Mouse (Mus musculus): ENCODE results near the gene Dmrtb1. TPM values are rescaled to one million over a fixed set of nuclear protein-coding genes. Genes with fewer than 3 reads are reported as not detected.

The Dmrtb1 gene
- polyA plus RNA-seq, 1 experiment from 2014 or later, result 20.4 TPM

DNA sequence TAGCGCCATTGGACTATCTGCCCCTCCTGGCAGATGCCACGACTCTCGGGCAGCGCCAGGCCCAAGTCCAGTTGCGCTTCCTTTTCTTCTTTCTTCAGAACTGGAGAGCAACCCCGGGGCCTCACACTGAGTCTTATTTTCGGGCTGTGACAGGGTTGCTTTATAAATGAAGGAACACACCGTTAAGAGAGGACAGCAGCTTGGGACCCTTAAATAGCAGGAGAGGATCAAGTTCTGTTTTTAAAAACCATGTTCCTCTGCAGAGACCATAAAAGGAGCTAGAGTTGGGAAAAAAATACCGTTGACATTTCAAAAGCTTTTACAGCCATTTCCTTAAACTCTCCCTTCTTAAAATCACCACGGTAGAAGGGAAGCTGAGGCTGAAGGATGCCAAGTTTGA is 8.4 kb downstream of the Dmrtb1 start:
- H3K9me3 ChIP-seq, result no peaks in the 10 kb centered on the region

GRCm38 (mm10) chr4:107674322-107674644 is 9.7 kb downstream of the Dmrtb1 start:
- peaks cover 11% of the 10 kb centered on the region for H3K4me1 ChIP-seq
- no peak overlapping the region for H3K9ac ChIP-seq (replicated peaks)
- ATAC-seq (replicated peaks), result peak; percentile 46; the same call in 1 of the 2 replicates
- no peaks in the 10 kb centered on the region for H3K27me3 ChIP-seq
- peak overlapping the region; percentile 92 for H3K27ac ChIP-seq (replicated peaks)
- H3K36me3 ChIP-seq, result no peaks in the 10 kb centered on the region
- WGBS, result 25% methylated on average over 5 of the region's 5 CpGs
- H3K9me3 ChIP-seq, result no peaks in the 10 kb centered on the region
- H3K4me2 ChIP-seq (replicated peaks), result peak overlapping the region; percentile 32
- H3K4me3 ChIP-seq, result no peak overlapping the region

More for the DNA sequence above, 8.4 kb downstream of the Dmrtb1 start:
- ATAC-seq (replicated peaks), result no peak
- no peaks in the 10 kb centered on the region for H3K27me3 ChIP-seq
- H3K4me2 ChIP-seq (replicated peaks), result no peak overlapping the region
- no peak overlapping the region for H3K9ac ChIP-seq (replicated peaks)
- no peaks in the 10 kb centered on the region for H3K36me3 ChIP-seq
- H3K27ac ChIP-seq (replicated peaks), result no peak overlapping the region
- no peak overlapping the region for H3K4me3 ChIP-seq
- 61% methylated on average over 10 of the region's 10 CpGs for WGBS
- H3K4me1 ChIP-seq, result peaks cover 23% of the 10 kb centered on the region

GRCm38 (mm10) chr4:107673638-107674321 is 10.2 kb downstream of the Dmrtb1 start:
- Histone ChIP-seq H3K9me3 (no peaks in the 10 kb centered on the region), H3K4me3 (peak overlapping the region; percentile 13; the same call in 1 of the 2 replicates), H3K36me3 (no peaks in the 10 kb centered on the region), H3K4me1 (peaks cover 11% of the 10 kb centered on the region), H3K27ac (replicated peaks) (peak overlapping the region; percentile 92), H3K9ac (replicated peaks) (peak overlapping the region; percentile 23), H3K27me3 (no peaks in the 10 kb centered on the region), H3K4me2 (replicated peaks) (peak overlapping the region; percentile 32)
- 13% methylated on average over 23 of the region's 23 CpGs for WGBS
- peak; percentile 95 for ATAC-seq (replicated peaks)

DNA sequence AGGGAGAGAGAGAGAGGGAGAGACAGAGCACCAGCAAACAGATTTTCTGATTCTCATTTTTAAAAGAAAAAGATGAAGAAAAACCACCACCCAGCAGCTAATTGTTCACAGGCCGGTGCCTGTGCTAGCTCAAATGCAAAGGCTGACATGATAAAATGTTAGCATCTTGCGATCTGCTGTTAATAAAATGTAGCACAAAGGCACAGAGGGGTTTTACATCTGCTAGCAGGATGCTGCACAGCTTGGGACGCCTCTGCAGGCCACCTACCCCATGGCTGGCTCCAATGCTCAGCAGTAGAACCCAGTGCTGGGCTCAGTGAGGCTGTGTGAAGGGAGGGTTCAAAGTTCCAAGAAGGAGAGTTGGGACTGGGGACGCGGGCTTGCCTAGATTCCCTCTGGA is 13.3 kb downstream of the Dmrtb1 start:
- H3K27me3 ChIP-seq, result no peaks in the 10 kb centered on the region

GRCm38 (mm10) chr4:107668514-107668913 is 15.5 kb downstream of the Dmrtb1 start:
- WGBS, result 95% methylated on average over 2 of the region's 2 CpGs
- H3K4me2 ChIP-seq (replicated peaks), result no peak overlapping the region

More for the DNA sequence above, 13.3 kb downstream of the Dmrtb1 start:
- Histone ChIP-seq H3K36me3 (no peaks in the 10 kb centered on the region), H3K4me1 (peaks cover 11% of the 10 kb centered on the region), H3K9ac (replicated peaks) (no peak overlapping the region), H3K4me2 (replicated peaks) (no peak overlapping the region), H3K27ac (replicated peaks) (no peak overlapping the region), H3K4me3 (no peak overlapping the region), H3K9me3 (no peaks in the 10 kb centered on the region)
- 73% methylated on average over 5 of the region's 5 CpGs for WGBS
- ATAC-seq (replicated peaks), result no peak

GRCm38 (mm10) chr4:107660649-107661048 is 23.4 kb downstream of the Dmrtb1 start:
- peak; percentile 63; the same call in 1 of the 2 replicates for ATAC-seq (replicated peaks)
- Histone ChIP-seq H3K4me2 (replicated peaks) (no peak overlapping the region), H3K9me3 (no peaks in the 10 kb centered on the region), H3K4me3 (no peak overlapping the region), H3K4me1 (no peaks in the 10 kb centered on the region), H3K36me3 (no peaks in the 10 kb centered on the region), H3K27me3 (no peaks in the 10 kb centered on the region), H3K27ac (replicated peaks) (no peak overlapping the region), H3K9ac (replicated peaks) (no peak overlapping the region)
- 68% methylated on average over 11 of the region's 11 CpGs for WGBS

More at GRCm38 (mm10) chr4:107668514-107668913, 15.5 kb downstream of the Dmrtb1 start:
- Histone ChIP-seq H3K9me3 (no peaks in the 10 kb centered on the region), H3K4me1 (peaks cover 3% of the 10 kb centered on the region), H3K4me3 (no peak overlapping the region), H3K9ac (replicated peaks) (no peak overlapping the region), H3K27ac (replicated peaks) (no peak overlapping the region), H3K27me3 (no peaks in the 10 kb centered on the region), H3K36me3 (no peaks in the 10 kb centered on the region)
- no peak for ATAC-seq (replicated peaks)

DNA sequence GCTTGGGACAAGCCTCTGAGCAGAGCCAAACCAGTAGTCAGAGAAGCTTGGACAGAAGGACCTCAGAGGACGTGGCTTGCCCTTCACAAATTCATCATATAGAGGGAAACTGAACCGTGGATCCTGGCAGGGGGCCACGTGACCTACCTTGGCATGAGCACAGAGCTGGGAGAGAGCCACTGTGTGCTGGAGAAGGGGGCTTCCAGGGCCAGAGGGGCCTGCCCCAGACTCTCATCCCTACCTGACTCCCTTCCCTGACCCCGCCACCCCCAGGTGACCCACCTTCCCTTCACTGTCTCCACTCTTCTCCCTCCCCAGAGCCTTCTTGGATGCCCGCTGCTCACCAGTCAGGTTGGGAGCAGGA is 30.8 kb downstream of the Dmrtb1 start:
- 66% methylated on average over 5 of the region's 5 CpGs for WGBS
- Histone ChIP-seq H3K27me3 (no peaks in the 10 kb centered on the region), H3K27ac (replicated peaks) (no peak overlapping the region), H3K9me3 (no peaks in the 10 kb centered on the region), H3K4me2 (replicated peaks) (no peak overlapping the region), H3K36me3 (no peaks in the 10 kb centered on the region), H3K4me1 (0 out of 2 replicates have a peak, but pooled peaks cover 2% of the 10 kb centered on the region), H3K9ac (replicated peaks) (no peak overlapping the region), H3K4me3 (no peak overlapping the region)
- ATAC-seq (replicated peaks), result peak; percentile 28; the same call in 1 of the 2 replicates

DNA sequence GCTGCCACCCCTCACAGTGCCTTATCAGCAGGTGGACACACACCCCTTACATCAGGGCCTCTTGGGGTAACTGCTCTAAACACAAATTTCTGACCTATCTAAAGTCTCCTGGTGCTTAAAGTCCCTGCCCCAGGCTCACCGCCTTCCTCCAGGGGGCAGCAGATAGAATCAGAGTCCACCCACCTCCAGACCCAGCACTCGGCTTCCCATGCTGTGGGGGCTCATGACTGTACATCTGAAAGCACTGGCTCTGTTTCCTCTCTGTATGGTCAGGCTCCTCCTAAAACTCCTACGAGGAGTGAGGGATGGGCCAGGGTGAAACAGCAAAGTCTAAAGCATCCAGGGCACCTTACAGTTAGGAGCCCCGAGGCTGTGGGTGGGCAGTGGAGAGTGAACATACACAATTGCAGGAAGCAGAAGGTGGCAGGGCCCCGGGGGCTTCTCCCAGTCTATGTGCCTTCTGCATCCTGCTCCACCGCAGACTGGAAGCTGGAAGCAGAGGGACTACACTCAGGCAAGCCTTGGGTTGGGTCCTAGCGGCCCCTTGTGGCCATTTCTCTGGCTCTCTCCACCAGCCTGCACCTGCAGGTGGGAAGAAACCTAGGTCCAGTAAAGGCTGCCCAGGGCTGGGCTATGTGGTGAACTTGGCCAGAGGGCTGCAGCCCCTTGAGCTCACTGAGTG is 31.3 kb downstream of the Dmrtb1 start:
- WGBS, result 14% methylated on average over 7 of the region's 7 CpGs
- Histone ChIP-seq H3K4me1 (0 out of 2 replicates have a peak, but pooled peaks cover 2% of the 10 kb centered on the region), H3K4me2 (replicated peaks) (no peak overlapping the region), H3K9ac (replicated peaks) (no peak overlapping the region), H3K27me3 (no peaks in the 10 kb centered on the region), H3K9me3 (no peaks in the 10 kb centered on the region), H3K4me3 (no peak overlapping the region), H3K36me3 (no peaks in the 10 kb centered on the region), H3K27ac (replicated peaks) (no peak overlapping the region)
- peak; percentile 90 for ATAC-seq (replicated peaks)

- no peak for ATAC-seq (replicated peaks)
These were observed 33.0 kb downstream of the Dmrtb1 start for GRCm38 (mm10) chr4:107651021-107651496.

DNA sequence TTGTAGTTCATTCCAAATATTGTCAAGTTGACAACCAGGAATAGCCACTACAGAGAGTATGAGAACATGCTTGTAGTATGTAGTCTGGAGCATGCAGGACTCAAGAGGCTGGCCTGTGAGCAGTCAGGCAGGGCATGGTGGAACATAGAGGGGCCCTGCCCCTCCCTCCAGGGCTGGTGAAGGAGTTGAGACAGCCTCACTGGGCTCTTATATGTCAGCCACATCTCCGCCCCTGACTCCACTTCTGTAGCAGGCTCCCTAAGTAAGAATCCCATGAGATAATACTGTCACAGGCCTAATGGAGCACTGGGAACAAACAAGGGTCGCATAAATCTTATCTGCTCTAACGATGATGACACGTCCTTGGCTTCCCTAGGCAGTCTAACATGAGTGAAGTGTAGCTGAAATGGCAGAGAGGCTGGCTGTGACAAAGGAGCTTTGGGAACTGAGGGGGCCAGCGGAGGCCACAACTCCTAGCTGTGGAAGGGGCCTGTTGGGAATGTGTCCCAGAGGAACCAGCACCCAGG is 35.0 kb downstream of the Dmrtb1 start:
- Histone ChIP-seq H3K27ac (replicated peaks) (no peak overlapping the region), H3K4me3 (no peak overlapping the region), H3K27me3 (no peaks in the 10 kb centered on the region), H3K4me2 (replicated peaks) (no peak overlapping the region), H3K9ac (replicated peaks) (no peak overlapping the region), H3K36me3 (no peaks in the 10 kb centered on the region), H3K4me1 (0 out of 2 replicates have a peak, but pooled peaks cover 2% of the 10 kb centered on the region), H3K9me3 (no peaks in the 10 kb centered on the region)
- no peak for ATAC-seq (replicated peaks)
- 74% methylated on average over 5 of the region's 5 CpGs for WGBS

More at GRCm38 (mm10) chr4:107651021-107651496, 33.0 kb downstream of the Dmrtb1 start:
- H3K27me3 ChIP-seq, result no peaks in the 10 kb centered on the region
- WGBS, result 30% methylated on average over 12 of the region's 12 CpGs
- H3K4me3 ChIP-seq, result no peak overlapping the region
- H3K27ac ChIP-seq (replicated peaks), result no peak overlapping the region
- no peaks in the 10 kb centered on the region for H3K9me3 ChIP-seq
- H3K4me2 ChIP-seq (replicated peaks), result no peak overlapping the region
- no peak overlapping the region for H3K9ac ChIP-seq (replicated peaks)
- 0 out of 2 replicates have a peak, but pooled peaks cover 2% of the 10 kb centered on the region for H3K4me1 ChIP-seq
- H3K36me3 ChIP-seq, result no peaks in the 10 kb centered on the region

- WGBS, result 62% methylated on average over 4 of the region's 4 CpGs
- Histone ChIP-seq H3K4me3 (no peak overlapping the region), H3K27me3 (no peaks in the 10 kb centered on the region), H3K9me3 (no peaks in the 10 kb centered on the region), H3K4me2 (replicated peaks) (no peak overlapping the region), H3K27ac (replicated peaks) (no peak overlapping the region), H3K36me3 (no peaks in the 10 kb centered on the region), H3K9ac (replicated peaks) (no peak overlapping the region), H3K4me1 (no peaks in the 10 kb centered on the region)
- no peak for ATAC-seq (replicated peaks)
These were observed 42.4 kb downstream of the Dmrtb1 start for GRCm38 (mm10) chr4:107641624-107642023.

GRCm38 (mm10) chr4:107638303-107638702 is 45.7 kb downstream of the Dmrtb1 start:
- Histone ChIP-seq H3K36me3 (no peaks in the 10 kb centered on the region), H3K27ac (replicated peaks) (no peak overlapping the region), H3K4me1 (no peaks in the 10 kb centered on the region), H3K4me3 (no peak overlapping the region), H3K9me3 (no peaks in the 10 kb centered on the region), H3K9ac (replicated peaks) (no peak overlapping the region), H3K4me2 (replicated peaks) (no peak overlapping the region), H3K27me3 (no peaks in the 10 kb centered on the region)
- no peak for ATAC-seq (replicated peaks)
- WGBS, result 76% methylated on average over 10 of the region's 10 CpGs
